Mouse (Mus musculus): Measurements from ENCODE around the gene Wbp1. TPM values are rescaled to one million over a fixed set of nuclear protein-coding genes. Genes with fewer than 3 reads are reported as not detected.

The Wbp1 gene
- polyA plus RNA-seq, 1 experiment, result 93.1 TPM

GRCm38 (mm10) chr6:83101688-83102556 is 19.4 kb downstream of the Wbp1 start:
- peak; percentile 58 to 60 for DNase-seq
- H3K27ac ChIP-seq (ENCODE audit: insufficient read depth, low read length), result peak overlapping the region; percentile 63
- under 1% methylated on average over 74 of the region's 74 CpGs for WGBS
- TF ChIP-seq POLR2A (IDR thresholded peaks at IDR 0.05; ENCODE audit: borderline replicate concordance, insufficient read depth, low read length), result 0 out of 2 replicates have a peak, but pooled peaks have one; percentile 9
- no peak; the same call in 1 of the 2 replicates for TF ChIP-seq CTCF (IDR thresholded peaks at IDR 0.05; ENCODE audit: borderline replicate concordance, insufficient read depth, low read depth, low read length)
- H3K4me1 ChIP-seq (ENCODE audit: control insufficient read depth, insufficient read depth, low read length), result peaks cover 14% of the 10 kb centered on the region
- H3K4me3 ChIP-seq (replicated peaks; ENCODE audit: insufficient read depth, low read depth, low read length), result peak overlapping the region; percentile 78
- H3K27me3 ChIP-seq (ENCODE audit: control insufficient read depth, insufficient read depth, low read length), result no peaks in the 10 kb centered on the region

- TF ChIP-seq POLR2A (IDR thresholded peaks at IDR 0.05; ENCODE audit: borderline replicate concordance, insufficient read depth, low read length) (peak; percentile 77), CTCF (IDR thresholded peaks at IDR 0.05; ENCODE audit: borderline replicate concordance, insufficient read depth, low read depth, low read length) (peak; percentile 62)
- Histone ChIP-seq H3K4me3 (replicated peaks; ENCODE audit: insufficient read depth, low read depth, low read length) (peak within 1 kb of the TSS; percentile 78), H3K27me3 (ENCODE audit: control insufficient read depth, insufficient read depth, low read length) (no peaks in the 10 kb centered on the region), H3K27ac (ENCODE audit: insufficient read depth, low read length) (peak within 1 kb of the TSS; percentile 63), H3K4me1 (ENCODE audit: control insufficient read depth, insufficient read depth, low read length) (peaks cover 14% of the 10 kb centered on the region)
- DNase-seq, result peak; percentile 92 to 94
- under 1% methylated on average over 25 of the region's 25 CpGs for WGBS
These were observed 20.1 kb downstream of the Wbp1 start, which contains the start of the genes Ccdc142 and Gm42688 for GRCm38 (mm10) chr6:83101316-83101687. Gene Ccdc142 (plus strand): TSS chr6:83101601. Gene Gm42688 (plus strand): TSS chr6:83101617.

DNA sequence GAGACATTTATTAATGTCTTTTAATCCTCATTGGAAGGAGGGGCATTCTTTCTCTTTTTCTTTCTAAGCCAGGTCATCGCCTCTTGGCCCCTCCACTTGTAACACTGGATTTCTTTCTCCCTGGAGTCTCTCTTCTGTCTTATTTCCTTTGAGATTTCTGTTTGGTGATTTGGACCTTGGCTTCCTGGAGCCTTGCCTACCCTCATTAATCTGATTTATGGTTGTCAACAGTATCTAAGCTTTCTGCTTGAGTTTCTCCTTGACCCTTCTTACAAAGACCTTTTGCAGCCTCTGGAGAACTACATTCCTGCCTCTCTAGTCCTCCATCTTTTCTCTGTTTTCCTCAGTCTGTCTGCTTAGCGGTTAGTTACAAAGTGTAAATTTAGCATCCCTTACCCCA is 22.9 kb downstream of the Wbp1 start:
- no peak for DNase-seq
- Histone ChIP-seq H3K4me3 (replicated peaks; ENCODE audit: insufficient read depth, low read depth, low read length) (no peak overlapping the region), H3K4me1 (ENCODE audit: control insufficient read depth, insufficient read depth, low read length) (peaks cover 11% of the 10 kb centered on the region), H3K27ac (ENCODE audit: insufficient read depth, low read length) (no peak overlapping the region), H3K27me3 (ENCODE audit: control insufficient read depth, insufficient read depth, low read length) (no peaks in the 10 kb centered on the region)
- WGBS, result 75% methylated on average over 2 of the region's 2 CpGs
- no peak for TF ChIP-seq POLR2A (IDR thresholded peaks at IDR 0.05; ENCODE audit: borderline replicate concordance, insufficient read depth, low read length)
- TF ChIP-seq CTCF (IDR thresholded peaks at IDR 0.05; ENCODE audit: borderline replicate concordance, insufficient read depth, low read depth, low read length), result no peak

- 42% methylated on average over 6 of the region's 6 CpGs for WGBS
- no peak for TF ChIP-seq POLR2A (IDR thresholded peaks at IDR 0.05; ENCODE audit: borderline replicate concordance, insufficient read depth, low read length)
- TF ChIP-seq CTCF (IDR thresholded peaks at IDR 0.05; ENCODE audit: borderline replicate concordance, insufficient read depth, low read depth, low read length), result no peak
- DNase-seq, result no peak
- no peak overlapping the region for H3K4me3 ChIP-seq (replicated peaks; ENCODE audit: insufficient read depth, low read depth, low read length)
- H3K27ac ChIP-seq (ENCODE audit: insufficient read depth, low read length), result no peak overlapping the region
- no peaks in the 10 kb centered on the region for H3K4me1 ChIP-seq (ENCODE audit: control insufficient read depth, insufficient read depth, low read length)
- no peaks in the 10 kb centered on the region for H3K27me3 ChIP-seq (ENCODE audit: control insufficient read depth, insufficient read depth, low read length)
These were observed 25.4 kb downstream of the Wbp1 start for GRCm38 (mm10) chr6:83095968-83096367.

DNA sequence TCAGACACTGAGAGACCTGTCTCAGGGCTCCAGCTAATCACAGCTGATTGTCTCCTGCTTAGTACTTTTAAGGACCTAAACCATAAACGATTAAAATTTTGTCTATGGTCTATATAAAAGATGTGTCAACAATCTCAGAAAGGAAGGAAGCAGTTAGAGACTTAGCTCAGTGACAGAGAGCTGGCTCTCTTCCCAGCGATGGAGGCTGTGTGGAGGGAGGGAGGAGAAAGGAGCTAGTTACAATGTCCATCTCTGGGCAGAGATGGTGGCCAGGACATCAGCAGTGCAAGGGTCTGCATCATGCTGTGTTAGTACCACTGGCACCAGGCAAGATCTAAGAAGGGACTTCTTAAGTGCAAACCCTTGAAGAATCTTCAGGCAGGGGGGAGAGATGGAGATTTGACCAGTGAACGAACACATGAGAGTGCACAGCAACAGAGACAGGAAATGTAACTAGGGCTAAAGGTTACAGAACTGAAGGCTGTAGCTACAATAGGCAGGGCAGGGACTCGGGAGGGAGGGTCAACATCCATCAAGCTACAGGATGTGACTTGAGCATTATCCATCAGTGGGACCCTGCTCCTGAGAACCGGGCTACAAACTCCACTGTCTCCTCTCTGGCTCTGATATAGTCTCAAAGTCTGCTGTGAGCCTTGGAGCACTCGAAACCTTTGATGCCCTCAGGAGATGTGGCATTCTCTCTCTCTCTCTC is 28.8 kb downstream of the Wbp1 start:
- Histone ChIP-seq H3K4me1 (ENCODE audit: control insufficient read depth, insufficient read depth, low read length) (no peaks in the 10 kb centered on the region), H3K27me3 (ENCODE audit: control insufficient read depth, insufficient read depth, low read length) (no peaks in the 10 kb centered on the region; the same call in 1 of the 2 replicates), H3K4me3 (replicated peaks; ENCODE audit: insufficient read depth, low read depth, low read length) (no peak overlapping the region), H3K27ac (ENCODE audit: insufficient read depth, low read length) (no peak overlapping the region)
- no peak for TF ChIP-seq CTCF (IDR thresholded peaks at IDR 0.05; ENCODE audit: borderline replicate concordance, insufficient read depth, low read depth, low read length)
- no peak for TF ChIP-seq POLR2A (IDR thresholded peaks at IDR 0.05; ENCODE audit: borderline replicate concordance, insufficient read depth, low read length)
- no peak for DNase-seq
- WGBS, result 32% methylated on average over 6 of the region's 6 CpGs

GRCm38 (mm10) chr6:83087926-83088260 is 33.5 kb downstream of the Wbp1 start:
- no peak overlapping the region for H3K4me3 ChIP-seq (replicated peaks; ENCODE audit: insufficient read depth, low read depth, low read length)
- H3K27ac ChIP-seq (ENCODE audit: insufficient read depth, low read length), result no peak overlapping the region
- DNase-seq, result no peak
- WGBS, result 7% methylated on average over 9 of the region's 9 CpGs
- no peaks in the 10 kb centered on the region for H3K4me1 ChIP-seq (ENCODE audit: control insufficient read depth, insufficient read depth, low read length)
- H3K27me3 ChIP-seq (ENCODE audit: control insufficient read depth, insufficient read depth, low read length), result no peaks in the 10 kb centered on the region; the same call in 1 of the 2 replicates
- TF ChIP-seq POLR2A (IDR thresholded peaks at IDR 0.05; ENCODE audit: borderline replicate concordance, insufficient read depth, low read length) (no peak), CTCF (IDR thresholded peaks at IDR 0.05; ENCODE audit: borderline replicate concordance, insufficient read depth, low read depth, low read length) (no peak)

- H3K4me3 ChIP-seq (replicated peaks; ENCODE audit: insufficient read depth, low read depth, low read length), result no peak overlapping the region
- 2% methylated on average over 47 of the region's 47 CpGs for WGBS
These were observed 34.0 kb downstream of the Wbp1 start for GRCm38 (mm10) chr6:83087205-83087925.

More at GRCm38 (mm10) chr6:83087205-83087925, 34.0 kb downstream of the Wbp1 start:
- no peaks in the 10 kb centered on the region for H3K4me1 ChIP-seq (ENCODE audit: control insufficient read depth, insufficient read depth, low read length)
- no peak for DNase-seq
- no peaks in the 10 kb centered on the region; the same call in 1 of the 2 replicates for H3K27me3 ChIP-seq (ENCODE audit: control insufficient read depth, insufficient read depth, low read length)
- TF ChIP-seq CTCF (IDR thresholded peaks at IDR 0.05; ENCODE audit: borderline replicate concordance, insufficient read depth, low read depth, low read length) (no peak), POLR2A (IDR thresholded peaks at IDR 0.05; ENCODE audit: borderline replicate concordance, insufficient read depth, low read length) (no peak)
- no peak overlapping the region for H3K27ac ChIP-seq (ENCODE audit: insufficient read depth, low read length)
